Mouse (Mus musculus) liver, embryonic 12.5 days (tissue): ENCODE measurements around the gene Tbl2. TPM values are rescaled to one million over a fixed set of nuclear protein-coding genes. Genes with fewer than 3 reads are reported as not detected.
A peak's percentile ranks its signal among the peaks of the same experiment; 100 is the strongest.

Source experiments
- ATAC-seq: fragments of 200-750 bp; cut with Nextera tagmentation; 2 replicates; pipeline ENCODE4 v1.8.0; 2017; ENCODE audit warnings: moderate number of reproducible peaks, mild to moderate bottlenecking, moderate library complexity
- H3K27ac ChIP-seq: fragments of 300-500 bp; sonication (generic); 2 replicates; pipeline ENCODE4 v1.5.1; 2016; ENCODE audit warnings: mild to moderate bottlenecking
- H3K27me3 ChIP-seq: fragments of 300-500 bp; sonication (generic); replicated peaks from 2 replicates; pipeline ENCODE4 v1.6.1; 2016; ENCODE audit warnings: mild to moderate bottlenecking, moderate library complexity
- H3K36me3 ChIP-seq: fragments of 300-500 bp; sonication (generic); 2 replicates; pipeline ENCODE4 v1.6.1; 2016; ENCODE audit warnings: mild to moderate bottlenecking, moderate library complexity
- H3K4me1 ChIP-seq: fragments of 300-500 bp; sonication (generic); 2 replicates; pipeline ENCODE4 v1.6.1; 2016
- H3K4me2 ChIP-seq: fragments of 300-500 bp; sonication (generic); 2 replicates; pipeline ENCODE4 v1.6.1; 2016; ENCODE audit warnings: mild to moderate bottlenecking, moderate library complexity
- H3K4me3 ChIP-seq: fragments of 300-500 bp; sonication (generic); 2 replicates; pipeline ENCODE4 v1.5.1; 2016; ENCODE audit warnings: mild to moderate bottlenecking, moderate library complexity
- H3K9ac ChIP-seq: fragments of 300-500 bp; sonication (generic); 2 replicates; pipeline ENCODE4 v1.6.1; 2016; ENCODE audit warnings: mild to moderate bottlenecking, moderate library complexity
- H3K9me3 ChIP-seq: fragments of 300-500 bp; sonication (generic); replicated peaks from 2 replicates; pipeline ENCODE4 v1.6.1; 2016; ENCODE audit warnings: mild to moderate bottlenecking, moderate library complexity
- WGBS: fragments of 180-500 bp; shearing (Covaris S2); methylation state at CpG from one replicate; pipeline ENCODE4 v1.1.7; 2016; ENCODE audit not compliant: insufficient replicate concordance; 5-methylcytosine and 5-hydroxymethylcytosine counted together
- polyA plus RNA-seq: library from polyadenylated mRNA; unstranded; fragments of >200 nt; fragmentation: Nextera tagmentation; extraction: Ambion mirVana; gene quantifications from 2 replicates; pipeline ENCODE4 v1.2.1, GENCODE M21; 2016

Gene Tbl2
- polyA plus RNA-seq, 1 experiment from 2014 or later: 18.9 TPM

DNA sequence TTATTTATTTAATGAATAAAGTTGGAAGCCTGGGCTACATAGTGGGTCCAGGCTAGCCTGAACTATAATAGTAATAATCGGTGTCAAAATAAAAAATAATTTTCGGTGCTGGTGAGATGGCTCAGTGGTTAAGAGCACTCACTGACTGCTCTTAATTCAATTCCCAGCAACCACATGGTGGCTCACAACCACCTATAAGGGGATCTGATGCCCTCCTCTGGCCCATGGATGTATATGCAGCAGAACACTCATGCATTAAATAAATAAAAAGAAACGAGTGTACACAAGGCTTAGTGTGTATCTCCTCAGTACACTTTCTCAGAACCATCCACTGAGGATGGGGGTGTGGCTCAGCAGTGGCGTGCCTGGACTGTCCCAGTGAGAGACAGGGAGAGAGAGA lies 28.7 kb upstream of the Tbl2 start:
- Histone ChIP-seq H3K4me2 (no peak overlapping the region), H3K36me3 (no peaks in the 10 kb centered on the region), H3K9me3 (no peaks in the 10 kb centered on the region), H3K4me3 (no peak overlapping the region), H3K27me3 (peaks cover 55% of the 10 kb centered on the region), H3K27ac (no peak overlapping the region), H3K9ac (no peak overlapping the region), H3K4me1 (peaks cover 14% of the 10 kb centered on the region)
- WGBS: 50% methylated on average over 4 of the region's 4 CpGs
- no peak for ATAC-seq

DNA sequence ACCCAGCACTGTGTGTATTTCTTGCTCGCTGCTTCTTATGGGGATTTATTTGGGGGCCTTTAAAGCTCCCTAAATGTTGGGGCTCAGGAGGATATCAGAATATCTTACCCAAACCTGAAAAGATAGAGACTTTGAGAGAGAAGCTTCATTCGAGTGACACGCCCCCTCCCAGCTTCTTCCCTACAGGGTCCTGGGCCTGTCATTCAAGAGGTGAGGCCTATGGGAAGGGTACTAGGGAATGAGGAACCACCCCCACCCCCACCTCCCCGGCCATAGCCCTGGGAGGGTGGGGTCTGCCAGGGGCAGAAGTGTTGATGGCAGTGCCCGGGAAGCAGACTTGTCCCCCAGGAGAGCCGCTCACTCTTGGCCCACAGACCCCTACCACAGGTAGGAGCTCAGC lies 23.3 kb upstream of the Tbl2 start:
- WGBS: 51% methylated on average over 6 of the region's 6 CpGs

DNA sequence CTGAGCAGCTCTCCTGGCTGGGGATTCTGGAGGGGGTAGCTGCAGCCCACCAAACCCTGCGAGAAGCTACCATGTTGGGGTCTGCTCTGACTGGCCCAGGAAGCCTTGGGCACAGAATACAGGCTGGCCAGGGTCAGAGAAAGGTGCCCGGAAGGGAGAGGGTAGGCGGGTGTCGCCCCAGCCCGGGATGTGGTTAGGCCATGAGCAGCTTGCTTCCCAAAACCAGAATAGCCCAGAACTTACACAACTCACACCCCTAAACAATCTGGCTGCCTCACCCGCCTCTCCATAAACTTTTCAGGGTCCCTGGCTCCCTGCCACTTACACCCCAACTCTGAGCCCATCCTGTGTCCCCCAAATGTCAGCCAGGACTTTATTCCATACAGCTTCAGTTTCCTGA lies 21.8 kb upstream of the Tbl2 start:
- 49% methylated on average over 6 of the region's 6 CpGs for WGBS
- H3K27me3 ChIP-seq: peaks cover 48% of the 10 kb centered on the region

More for the DNA sequence above, 23.3 kb upstream of the Tbl2 start:
- Histone ChIP-seq H3K36me3 (no peaks in the 10 kb centered on the region), H3K4me3 (no peak overlapping the region), H3K27me3 (peaks cover 49% of the 10 kb centered on the region), H3K4me2 (no peak overlapping the region), H3K27ac (no peak overlapping the region), H3K9me3 (no peaks in the 10 kb centered on the region), H3K9ac (no peak overlapping the region), H3K4me1 (no peaks in the 10 kb centered on the region)
- no peak for ATAC-seq

DNA sequence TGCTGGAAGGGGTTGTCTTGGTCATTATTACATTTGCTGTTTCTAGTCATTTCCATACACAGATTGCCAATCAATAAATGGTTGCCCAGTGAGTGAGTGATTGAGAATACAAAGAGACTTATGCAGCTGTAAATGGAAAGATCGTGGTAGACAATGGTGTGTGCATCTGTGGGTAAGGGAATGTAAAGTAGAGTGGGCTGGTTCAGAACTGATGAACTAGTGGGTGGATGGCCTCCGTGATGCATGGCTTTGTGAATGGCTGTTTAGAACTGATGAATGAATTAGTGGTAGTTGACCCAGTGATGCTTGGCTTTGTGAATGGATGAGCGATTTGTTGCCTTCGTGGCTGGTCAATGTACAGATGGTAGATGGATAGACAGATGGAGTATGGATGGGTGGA lies 19.7 kb upstream of the Tbl2 start:
- no peak overlapping the region for H3K4me2 ChIP-seq
- peaks cover 55% of the 10 kb centered on the region for H3K27me3 ChIP-seq
- no peak overlapping the region for H3K27ac ChIP-seq
- H3K36me3 ChIP-seq: no peaks in the 10 kb centered on the region
- peaks cover 14% of the 10 kb centered on the region for H3K4me1 ChIP-seq
- H3K4me3 ChIP-seq: no peak overlapping the region
- ATAC-seq: no peak
- WGBS: 69% methylated on average over 4 of the region's 4 CpGs
- no peaks in the 10 kb centered on the region for H3K9me3 ChIP-seq
- H3K9ac ChIP-seq: no peak overlapping the region

More for the DNA sequence above, 21.8 kb upstream of the Tbl2 start:
- Histone ChIP-seq H3K4me2 (no peak overlapping the region), H3K27ac (no peak overlapping the region), H3K4me1 (no peaks in the 10 kb centered on the region), H3K9ac (no peak overlapping the region), H3K9me3 (no peaks in the 10 kb centered on the region), H3K4me3 (no peak overlapping the region), H3K36me3 (no peaks in the 10 kb centered on the region)
- ATAC-seq: no peak

DNA sequence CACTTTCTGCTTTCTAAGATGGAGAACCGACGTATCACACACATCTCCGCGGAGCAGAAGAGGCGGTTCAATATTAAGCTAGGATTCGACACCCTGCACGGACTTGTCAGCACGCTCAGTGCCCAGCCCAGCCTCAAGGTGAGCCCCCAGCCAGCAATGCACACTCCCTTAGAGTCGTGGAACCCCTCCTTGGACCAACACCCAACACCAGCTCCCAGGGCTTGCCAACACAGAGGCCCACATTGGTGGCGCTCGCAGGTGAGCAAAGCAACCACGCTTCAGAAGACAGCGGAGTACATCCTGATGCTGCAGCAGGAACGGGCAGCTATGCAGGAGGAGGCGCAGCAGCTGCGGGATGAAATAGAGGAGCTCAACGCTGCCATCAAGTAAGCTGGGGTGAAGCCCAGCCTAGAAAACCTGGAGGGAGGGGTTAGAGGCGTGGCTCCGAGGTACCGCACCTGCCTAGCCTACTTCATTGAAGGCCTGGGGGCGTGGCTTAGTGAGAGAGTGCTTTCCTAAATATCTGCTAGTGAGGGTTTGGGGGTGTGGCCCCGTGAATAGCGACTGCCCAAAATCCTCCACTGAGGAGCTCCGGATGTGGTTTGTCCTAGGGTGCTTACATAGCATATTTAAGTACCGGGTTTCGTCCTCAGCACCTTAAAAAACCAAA lies 15.6 kb upstream of the Tbl2 start:
- ATAC-seq: peak; percentile 69
- 8% methylated on average over 26 of the region's 26 CpGs for WGBS
- H3K27me3 ChIP-seq: peaks cover 62% of the 10 kb centered on the region

DNA sequence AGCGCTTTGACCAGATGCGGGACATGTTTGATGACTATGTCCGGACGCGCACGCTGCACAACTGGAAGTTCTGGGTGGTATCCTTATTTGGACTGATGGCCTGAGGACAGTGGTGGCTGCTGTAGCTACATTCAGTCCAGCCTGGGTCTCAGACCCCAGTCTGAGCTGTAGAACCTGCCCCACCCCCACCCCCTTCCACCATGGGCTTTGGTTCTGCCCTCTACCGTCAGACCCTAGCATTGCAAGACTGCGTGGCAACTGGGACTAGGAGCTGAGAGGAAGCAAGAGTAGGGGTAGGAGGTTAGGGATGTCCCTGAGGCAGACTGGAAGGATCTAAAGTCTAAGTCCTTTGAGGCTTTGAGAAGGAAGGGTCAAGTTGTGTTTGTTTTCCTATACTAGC lies 14.9 kb upstream of the Tbl2 start:
- Histone ChIP-seq H3K9me3 (no peaks in the 10 kb centered on the region), H3K27me3 (peaks cover 62% of the 10 kb centered on the region), H3K4me3 (peak overlapping the region; percentile 27), H3K4me2 (peak overlapping the region; percentile 65), H3K27ac (no peak overlapping the region), H3K9ac (no peak overlapping the region), H3K4me1 (peaks cover 14% of the 10 kb centered on the region), H3K36me3 (no peaks in the 10 kb centered on the region)
- no peak for ATAC-seq
- 4% methylated on average over 8 of the region's 8 CpGs for WGBS

More for the DNA sequence above, 15.6 kb upstream of the Tbl2 start:
- no peaks in the 10 kb centered on the region for H3K9me3 ChIP-seq
- H3K27ac ChIP-seq: no peak overlapping the region
- no peaks in the 10 kb centered on the region for H3K36me3 ChIP-seq
- peak overlapping the region; percentile 65 for H3K4me2 ChIP-seq
- H3K4me3 ChIP-seq: peak overlapping the region; percentile 27
- 0 out of 2 replicates have a peak overlapping the region, but pooled peaks have one; percentile 6 for H3K9ac ChIP-seq
- peaks cover 14% of the 10 kb centered on the region for H3K4me1 ChIP-seq

DNA sequence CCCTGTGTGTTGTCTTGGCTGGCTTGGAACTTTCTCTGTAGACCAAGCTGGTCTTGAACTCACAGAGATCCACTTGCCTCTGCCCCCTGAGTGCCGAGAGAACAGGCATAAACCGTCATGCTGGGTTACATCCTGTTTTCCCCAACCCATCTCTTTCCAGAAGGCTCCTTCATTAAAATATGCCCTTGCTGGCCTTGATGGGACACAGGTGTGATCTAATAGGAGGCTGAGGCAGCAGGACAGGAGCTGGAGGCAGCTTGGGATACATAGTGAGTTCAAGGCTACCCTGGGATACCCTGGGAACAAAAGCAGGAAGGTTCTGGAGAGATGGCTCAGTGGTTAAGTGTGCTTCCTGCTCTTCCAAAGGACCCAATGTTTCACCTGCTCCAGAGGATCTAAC lies 9.6 kb upstream of the Tbl2 start:
- H3K36me3 ChIP-seq: no peaks in the 10 kb centered on the region
- H3K9ac ChIP-seq: no peak overlapping the region
- ATAC-seq: no peak
- H3K9me3 ChIP-seq: 0 out of 2 replicates have a peak, but pooled peaks cover 3% of the 10 kb centered on the region
- H3K27ac ChIP-seq: no peak overlapping the region
- H3K4me1 ChIP-seq: peaks cover 8% of the 10 kb centered on the region
- WGBS: 57% methylated on average over 2 of the region's 2 CpGs
- H3K4me2 ChIP-seq: no peak overlapping the region
- no peak overlapping the region for H3K4me3 ChIP-seq
- peaks cover 16% of the 10 kb centered on the region; the same call in 1 of the 2 replicates for H3K27me3 ChIP-seq

DNA sequence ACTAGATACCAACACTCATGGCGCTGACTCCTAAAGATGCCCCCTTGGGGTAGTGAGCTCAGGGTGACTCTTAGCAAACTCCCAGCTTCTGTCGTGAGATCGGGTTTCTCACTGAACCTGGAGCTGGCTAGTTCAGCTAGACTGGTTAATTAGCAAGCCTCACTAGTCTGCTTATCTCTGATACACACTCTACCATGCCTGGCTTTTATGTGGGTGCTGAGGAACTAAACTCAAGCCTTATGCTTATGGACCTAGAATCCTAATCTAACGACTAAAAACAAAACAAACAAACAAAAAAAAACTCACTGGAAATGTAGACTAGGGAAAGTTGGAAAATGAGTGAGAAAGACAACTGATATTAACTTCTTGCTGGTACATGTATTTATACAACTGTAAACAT lies 5.0 kb upstream of the Tbl2 start:
- no peak overlapping the region for H3K9ac ChIP-seq
- WGBS: 27% methylated on average over 4 of the region's 4 CpGs
- 0 out of 2 replicates have a peak, but pooled peaks cover 3% of the 10 kb centered on the region for H3K9me3 ChIP-seq
- H3K36me3 ChIP-seq: no peaks in the 10 kb centered on the region
- H3K4me1 ChIP-seq: peaks cover 29% of the 10 kb centered on the region
- no peak overlapping the region for H3K4me2 ChIP-seq
- no peak for ATAC-seq
- H3K27ac ChIP-seq: no peak overlapping the region
- peaks cover 7% of the 10 kb centered on the region; the same call in 1 of the 2 replicates for H3K27me3 ChIP-seq
- H3K4me3 ChIP-seq: no peak overlapping the region

DNA sequence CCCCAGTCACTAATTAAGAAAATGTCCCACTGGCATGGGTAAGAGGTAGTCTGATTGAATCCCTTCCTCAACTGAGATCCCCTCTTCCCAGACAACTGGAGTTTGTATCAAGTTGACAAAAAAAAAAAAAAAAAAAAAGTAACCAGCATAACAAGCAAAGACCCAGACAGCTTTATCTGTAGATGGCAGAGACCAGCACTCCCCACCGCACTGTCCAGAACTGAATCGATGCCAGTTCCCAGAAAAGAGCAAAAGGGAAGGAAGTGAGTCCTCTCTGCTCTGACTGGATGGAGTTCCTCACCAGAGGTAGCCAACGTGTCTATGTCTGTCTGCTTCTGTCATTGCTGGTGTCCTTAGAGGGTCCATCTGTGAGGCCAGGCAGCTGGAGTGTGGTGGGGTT lies 3.9 kb upstream of the Tbl2 start:
- H3K36me3 ChIP-seq: no peaks in the 10 kb centered on the region
- ATAC-seq: no peak
- H3K4me2 ChIP-seq: no peak overlapping the region
- H3K9ac ChIP-seq: no peak overlapping the region
- no peak overlapping the region for H3K4me3 ChIP-seq
- H3K9me3 ChIP-seq: 0 out of 2 replicates have a peak, but pooled peaks cover 3% of the 10 kb centered on the region
- H3K4me1 ChIP-seq: peaks cover 34% of the 10 kb centered on the region
- WGBS: 15% methylated on average over 3 of the region's 3 CpGs
- H3K27ac ChIP-seq: no peak overlapping the region
- H3K27me3 ChIP-seq: peaks cover 7% of the 10 kb centered on the region; the same call in 1 of the 2 replicates

DNA sequence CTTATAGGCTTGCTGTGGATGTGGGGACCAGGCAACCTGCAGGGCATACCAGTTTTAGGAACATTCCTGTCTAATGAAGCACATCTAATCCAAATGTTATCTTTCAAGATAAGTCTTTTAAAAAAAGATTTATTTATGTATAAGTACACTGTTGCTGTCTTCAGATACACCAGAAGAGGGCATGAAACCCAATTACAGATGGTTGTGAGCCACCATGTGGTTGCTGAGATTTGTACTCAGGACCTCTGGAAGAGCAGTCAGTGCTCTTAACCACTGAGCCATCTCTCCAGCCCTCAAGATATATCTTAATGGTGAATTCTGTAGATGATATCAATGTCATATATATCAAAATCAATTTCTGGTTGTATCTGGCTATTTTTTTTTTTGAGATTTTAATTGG lies 3.5 kb upstream of the Tbl2 start:
- H3K9me3 ChIP-seq: 0 out of 2 replicates have a peak, but pooled peaks cover 3% of the 10 kb centered on the region
- H3K36me3 ChIP-seq: no peaks in the 10 kb centered on the region
- no peak for ATAC-seq
- peaks cover 7% of the 10 kb centered on the region; the same call in 1 of the 2 replicates for H3K27me3 ChIP-seq
- H3K9ac ChIP-seq: no peak overlapping the region
- no peak overlapping the region for H3K4me3 ChIP-seq
- H3K27ac ChIP-seq: no peak overlapping the region
- no peak overlapping the region for H3K4me2 ChIP-seq
- H3K4me1 ChIP-seq: peaks cover 38% of the 10 kb centered on the region

DNA sequence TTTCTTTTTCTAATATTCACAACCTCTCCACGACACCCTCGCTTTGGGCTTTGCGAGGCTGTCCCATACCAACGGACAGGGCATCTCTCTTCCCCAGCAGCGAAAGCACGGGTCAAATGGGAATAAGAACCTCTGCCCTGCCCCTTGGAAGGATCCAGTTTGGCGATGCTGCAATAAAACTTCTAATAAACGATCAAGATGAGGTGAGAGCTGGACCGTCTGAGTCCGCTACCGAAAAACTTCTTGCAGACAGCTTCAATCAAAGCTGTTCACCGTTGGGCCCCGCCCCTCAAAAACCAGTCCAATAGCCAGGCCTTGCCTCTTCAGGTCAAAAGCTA lies 773 bp upstream of the Tbl2 start:
- H3K36me3 ChIP-seq: peaks cover 19% of the 10 kb centered on the region
- H3K27ac ChIP-seq: peak overlapping the region; percentile 95; the same call in 1 of the 2 replicates
- no peaks in the 10 kb centered on the region for H3K9me3 ChIP-seq
- 2% methylated on average over 13 of the region's 13 CpGs for WGBS
- peak overlapping the region; percentile 44 for H3K9ac ChIP-seq
- peaks cover 51% of the 10 kb centered on the region for H3K4me1 ChIP-seq
- peak overlapping the region; percentile 77 for H3K4me2 ChIP-seq
- no peak for ATAC-seq
- no peaks in the 10 kb centered on the region for H3K27me3 ChIP-seq
- H3K4me3 ChIP-seq: peak overlapping the region; percentile 90

DNA sequence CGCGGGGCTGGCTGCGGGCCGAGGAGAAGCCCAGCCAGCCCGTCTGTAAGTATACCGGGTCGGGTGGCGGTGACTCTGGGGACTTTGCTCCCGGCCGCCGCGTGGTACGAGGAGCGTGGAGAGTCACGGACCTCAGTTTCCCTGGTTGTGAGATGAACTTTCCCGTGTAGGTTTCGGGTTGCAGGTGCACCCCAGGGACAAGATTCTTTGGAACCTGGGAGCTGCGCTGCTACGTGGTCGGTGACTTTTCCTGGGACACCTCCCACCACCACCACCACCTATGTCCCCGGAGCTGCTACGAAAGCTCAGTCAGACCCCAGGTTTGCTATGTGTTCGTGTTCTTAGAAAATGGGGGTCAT lies 342 bp downstream of the Tbl2 start:
- Histone ChIP-seq H3K27ac (peak overlapping the region; percentile 80), H3K27me3 (no peaks in the 10 kb centered on the region), H3K4me2 (peak overlapping the region; percentile 77), H3K9me3 (no peaks in the 10 kb centered on the region), H3K4me1 (peaks cover 43% of the 10 kb centered on the region), H3K9ac (peak overlapping the region; percentile 91), H3K4me3 (peak overlapping the region; percentile 90), H3K36me3 (peaks cover 30% of the 10 kb centered on the region)
- no peak for ATAC-seq
- 1% methylated on average over 23 of the region's 23 CpGs for WGBS

DNA sequence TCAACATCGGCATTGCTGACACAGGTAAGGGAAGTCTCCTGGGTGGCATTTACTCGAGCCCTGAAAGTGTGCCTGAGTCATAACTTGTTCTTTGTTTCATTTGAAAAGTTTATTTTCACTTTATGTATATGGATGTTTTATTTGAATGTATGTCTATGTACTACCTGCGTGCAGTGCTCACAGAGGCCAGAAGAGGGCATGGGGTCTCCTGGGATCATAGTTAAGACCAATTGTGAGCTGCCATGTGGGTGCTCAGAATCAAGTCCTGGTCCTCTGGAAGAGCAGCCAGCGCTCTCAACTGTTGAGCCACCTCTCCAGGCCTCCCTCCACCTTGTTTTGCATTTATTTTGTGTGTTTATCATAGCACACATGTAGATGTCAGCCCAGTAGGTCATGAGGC lies 7.0 kb downstream of the Tbl2 start:
- H3K4me3 ChIP-seq: no peak overlapping the region
- no peak overlapping the region for H3K9ac ChIP-seq
- H3K36me3 ChIP-seq: peaks cover 95% of the 10 kb centered on the region
- H3K4me1 ChIP-seq: peaks cover 16% of the 10 kb centered on the region
- no peak for ATAC-seq
- no peaks in the 10 kb centered on the region for H3K27me3 ChIP-seq
- H3K4me2 ChIP-seq: no peak overlapping the region
- 86% methylated on average over 4 of the region's 4 CpGs for WGBS
- H3K27ac ChIP-seq: no peak overlapping the region
- no peaks in the 10 kb centered on the region for H3K9me3 ChIP-seq
